Mouse (Mus musculus): ENCODE data around the gene Ttc21b. TPM values are rescaled to one million over a fixed set of nuclear protein-coding genes. Genes with fewer than 3 reads are reported as not detected.
A peak's percentile ranks its signal among the peaks of the same experiment; 100 is the strongest.
"Not testable (repeated sequence)": the region's sequence is repeated elsewhere in the genome, so short reads cannot be mapped to it uniquely, and the experiment has no call there.

Ttc21b gene
- total RNA-seq (2021), result 1 to 10 TPM; 4.1 to 4.2 TPM
- long read RNA-seq, experiment 1, partial matches to known transcripts, result 1 of 2 reads
- long read RNA-seq, experiment 1, other reads (novel, unspliced or antisense), result 1 of 2 reads
- long read RNA-seq, experiment 2, full-length matches to known transcripts, result 2 of 4 reads
- long read RNA-seq, experiment 2, partial matches to known transcripts, result 2 of 4 reads
- long read RNA-seq, experiment 2, other reads (novel, unspliced or antisense), result 0 of 4 reads

DNA sequence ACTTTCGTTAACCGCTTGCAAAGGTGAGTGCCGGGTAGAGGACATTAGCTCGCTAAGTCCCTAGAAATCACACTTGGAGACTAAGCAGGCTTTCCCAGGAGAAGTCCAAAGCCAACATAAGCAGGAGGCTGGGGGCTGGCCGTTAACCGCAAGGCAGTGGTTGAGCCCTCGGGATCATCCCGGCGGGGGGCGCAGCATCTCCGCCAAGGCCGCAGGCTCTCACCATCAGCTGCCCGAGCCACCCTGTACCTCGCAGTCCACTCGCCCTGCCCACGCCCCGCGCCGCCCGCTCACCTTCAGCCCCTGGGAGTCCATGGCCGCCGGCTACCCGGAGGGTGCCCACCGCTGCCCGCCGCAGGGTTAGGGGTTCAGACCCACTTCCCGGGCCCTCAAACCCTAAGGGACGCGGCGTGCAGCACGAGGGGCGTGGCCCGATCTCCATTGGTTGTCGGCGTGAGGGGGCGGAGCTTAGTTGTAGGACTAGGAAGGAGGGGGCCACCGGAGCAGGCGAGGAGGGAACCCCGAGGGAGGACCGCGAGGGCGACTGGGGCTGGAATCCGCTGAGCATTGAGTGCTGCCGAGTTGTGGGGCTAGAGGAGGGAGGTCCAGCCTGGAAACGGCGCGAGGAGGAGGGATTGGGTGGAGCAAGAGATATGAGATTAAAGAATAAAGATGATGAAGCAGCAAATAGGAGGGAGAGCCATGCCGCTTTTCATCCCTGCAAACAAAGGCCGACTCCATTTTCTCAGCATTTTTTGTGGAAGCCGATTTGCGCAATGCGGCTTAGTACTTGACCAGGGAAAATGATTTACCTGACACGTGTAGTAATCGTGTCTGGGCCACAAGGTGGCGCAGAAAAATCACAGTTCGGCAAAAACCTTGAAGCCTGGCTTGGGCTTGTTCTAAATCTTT, at the start of gene Ttc21b:
Ttc21b (minus strand) TSS at position 398 of the 912 bp plus-strand sequence.
- intact Hi-C loops (cut with DNase I), result loop anchor here (2.0 to 5.0 kb wide), 2 partner anchors 154 to 546 kb away; no protein-coding TSS in a partner anchor
- DNase-seq, result peak; percentile 94 to 95

DNA sequence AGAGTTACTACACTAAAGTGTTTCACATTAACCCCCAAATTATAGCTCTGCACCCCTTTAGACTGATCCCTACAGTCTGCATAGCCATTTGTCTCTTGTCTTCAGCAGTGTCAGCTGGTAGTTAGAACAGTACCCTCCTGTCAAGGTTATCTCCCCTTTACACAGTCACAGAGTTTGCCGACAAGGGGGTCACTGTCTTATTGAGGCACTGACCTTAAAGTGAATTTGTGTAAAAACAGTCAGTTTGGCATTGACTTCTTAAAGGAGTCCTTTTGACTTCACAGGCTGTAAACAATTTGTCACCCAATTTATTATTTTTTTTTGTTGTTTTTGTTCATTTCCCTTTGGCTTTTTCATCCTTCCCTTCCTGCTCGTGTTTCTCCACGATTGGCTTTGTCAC, 16.1 kb upstream of the Ttc21b start:
- DNase-seq, result no peak
- intact Hi-C loops (cut with DNase I), result no loop called here

DNA sequence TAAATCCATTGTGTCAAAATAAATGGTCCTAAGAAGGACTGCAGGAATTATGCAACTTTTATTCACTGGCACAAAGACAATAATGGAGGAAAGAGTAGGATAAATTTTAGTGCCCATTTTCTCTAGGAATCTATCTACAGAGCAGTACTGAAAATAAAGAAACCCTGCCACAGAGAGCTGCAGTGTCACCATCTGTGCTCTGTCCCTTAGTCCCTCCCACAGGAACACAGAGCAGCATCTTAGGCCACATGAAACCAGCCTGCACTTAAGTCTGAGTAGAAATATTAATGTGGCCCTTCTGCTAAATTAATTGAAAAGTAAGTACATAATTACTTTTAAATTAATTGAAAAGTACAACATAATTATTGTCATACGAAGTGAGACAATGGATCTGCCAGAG, 12.4 kb downstream of the Ttc21b start:
- DNase-seq, result no peak
- intact Hi-C loops (cut with DNase I), result no loop called here

DNA sequence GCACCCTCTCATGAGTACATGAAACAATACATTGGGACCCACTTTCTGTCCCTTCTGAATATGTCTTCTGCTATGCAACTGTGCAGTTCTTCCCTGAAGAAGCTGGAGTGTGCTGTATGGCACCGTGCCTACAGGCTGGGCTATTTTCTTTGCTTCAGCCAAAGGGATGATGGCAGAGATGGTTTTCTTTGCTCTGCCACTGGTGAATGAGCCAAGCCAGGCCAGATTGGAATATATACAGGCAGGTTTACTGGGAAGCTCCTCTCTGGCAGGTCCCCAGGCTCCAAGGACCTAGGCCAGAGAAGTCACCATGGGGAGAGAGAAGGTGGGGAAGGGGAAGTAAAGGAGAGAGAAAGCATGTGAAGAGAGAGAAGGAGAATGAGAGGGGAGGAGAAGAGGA, 16.1 kb downstream of the Ttc21b start:
- intact Hi-C loops (cut with DNase I), result no loop called here
- DNase-seq, result no peak

DNA sequence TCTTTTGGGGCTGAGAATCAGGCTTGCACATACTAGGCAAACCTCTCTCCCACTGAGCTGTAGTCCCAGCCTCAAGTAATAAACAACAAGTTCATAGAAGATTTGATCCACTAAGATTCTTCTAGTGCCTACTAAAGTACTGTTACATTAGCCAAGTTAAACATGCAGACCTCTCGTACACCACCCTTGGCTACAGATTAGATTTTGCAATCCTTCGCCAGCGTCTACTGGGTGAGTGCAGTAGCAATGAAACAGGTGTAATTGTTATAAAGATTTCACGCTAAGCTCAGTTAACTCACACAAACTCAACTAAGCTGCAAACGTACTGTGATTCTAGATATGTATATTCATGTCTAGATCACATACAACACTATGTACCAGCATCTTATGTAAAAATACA, 17.5 kb downstream of the Ttc21b start:
- DNase-seq, result no peak
- intact Hi-C loops (cut with DNase I), result no loop called here

DNA sequence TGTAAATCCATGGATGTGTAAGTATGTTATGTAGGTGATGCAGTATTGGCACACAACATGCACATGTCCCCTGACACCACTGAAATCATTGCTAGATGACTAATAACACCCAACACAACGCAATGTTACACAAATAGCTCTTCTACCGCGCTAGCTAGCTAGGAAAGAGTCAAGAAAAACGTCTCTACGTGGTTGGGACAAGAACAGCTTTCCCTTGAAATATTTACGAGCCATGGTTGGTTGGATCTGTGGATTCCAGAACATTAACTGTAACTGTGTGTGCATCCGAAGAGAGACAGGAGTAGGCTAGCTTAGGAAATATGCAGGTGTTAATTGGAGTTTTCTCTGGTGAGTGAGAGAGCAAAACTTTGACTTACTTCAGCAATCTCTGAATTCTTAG, 35.5 kb downstream of the Ttc21b start:
- DNase-seq, result no peak
- intact Hi-C loops (cut with DNase I), result no loop called here

DNA sequence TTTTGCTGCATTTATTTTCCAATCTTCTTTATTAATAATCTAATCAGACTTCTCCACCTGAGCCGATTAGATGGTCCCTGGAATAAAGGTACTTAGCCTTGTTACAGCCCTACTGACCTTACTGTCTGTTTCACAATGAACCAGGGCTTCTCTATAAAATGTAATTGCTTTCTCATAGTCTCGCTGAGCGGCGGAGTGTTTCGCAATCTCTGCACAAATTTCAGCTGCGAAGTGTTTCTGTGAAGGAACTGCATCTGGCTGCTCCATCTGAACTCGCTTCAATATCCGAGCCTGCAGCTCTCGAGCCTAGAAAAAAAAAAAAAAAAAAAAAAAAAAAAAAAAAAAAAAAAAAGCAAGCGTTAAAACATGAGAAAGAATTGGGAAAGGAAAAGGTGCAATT, 46.5 kb downstream of the Ttc21b start:
- intact Hi-C loops (cut with DNase I), result no loop called here
- DNase-seq, result no peak

DNA sequence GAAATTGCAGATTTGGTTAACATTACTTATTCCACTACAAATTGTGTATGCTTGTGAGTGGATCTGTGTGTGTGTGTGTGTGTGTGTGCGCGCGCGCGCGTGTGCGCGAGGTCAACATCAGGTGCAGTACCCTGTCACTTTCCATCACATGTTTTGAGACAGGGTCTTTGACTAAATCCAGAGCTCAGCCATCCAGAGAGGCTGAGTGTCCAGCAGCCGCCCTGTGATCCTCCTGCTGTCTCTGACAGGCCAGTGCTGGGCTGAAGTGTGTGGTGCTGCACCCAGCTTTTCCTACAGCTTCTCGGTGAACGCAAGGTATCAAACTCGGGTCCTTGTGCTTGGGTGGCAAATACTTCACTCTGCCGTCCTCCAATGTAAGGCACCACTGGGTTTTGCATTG, 47.1 kb downstream of the Ttc21b start:
- intact Hi-C loops (cut with DNase I), result no loop called here
- DNase-seq, result no peak

DNA sequence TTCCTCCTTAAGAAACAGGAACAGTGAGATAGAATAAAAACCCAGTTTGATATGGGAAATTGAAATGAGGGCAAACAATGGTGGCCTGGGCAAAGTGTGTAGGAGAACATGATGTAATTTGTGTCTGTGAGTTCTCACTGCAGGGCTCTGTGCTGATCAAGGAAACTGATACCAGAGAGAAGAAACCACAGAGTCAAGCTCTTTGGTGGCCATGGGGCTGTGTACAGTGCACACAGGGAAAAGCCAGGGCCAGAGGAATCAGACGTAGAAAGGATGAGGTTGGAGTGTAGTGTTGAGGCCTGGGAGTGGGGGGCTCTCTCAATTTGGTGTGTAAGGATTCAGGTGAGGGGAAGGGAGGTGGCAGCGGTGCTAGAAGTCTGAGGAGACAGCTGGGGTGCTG, 49.6 kb downstream of the Ttc21b start:
- DNase-seq, result no peak
- intact Hi-C loops (cut with DNase I), result no loop called here

DNA sequence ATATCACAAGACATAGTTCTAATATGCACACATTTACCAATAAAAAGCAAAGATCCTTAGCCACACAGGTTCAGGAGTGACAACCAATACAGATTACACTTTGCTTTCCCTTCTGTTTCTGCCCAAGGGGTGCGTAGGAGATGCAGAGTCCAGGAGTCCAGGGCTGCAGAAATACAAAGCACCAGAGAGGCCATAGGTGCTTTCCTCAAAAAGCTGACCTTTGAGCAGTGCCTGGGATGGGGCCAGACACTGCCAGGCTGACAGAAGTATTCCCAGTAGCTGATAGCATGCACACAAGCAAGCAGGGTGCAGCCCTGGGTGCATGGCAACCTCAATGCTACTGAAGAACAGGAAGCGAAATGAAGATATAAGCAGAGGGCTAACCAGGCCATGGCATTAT, 52.2 kb downstream of the Ttc21b start:
- no peak for DNase-seq
- intact Hi-C loops (cut with DNase I), result no loop called here

DNA sequence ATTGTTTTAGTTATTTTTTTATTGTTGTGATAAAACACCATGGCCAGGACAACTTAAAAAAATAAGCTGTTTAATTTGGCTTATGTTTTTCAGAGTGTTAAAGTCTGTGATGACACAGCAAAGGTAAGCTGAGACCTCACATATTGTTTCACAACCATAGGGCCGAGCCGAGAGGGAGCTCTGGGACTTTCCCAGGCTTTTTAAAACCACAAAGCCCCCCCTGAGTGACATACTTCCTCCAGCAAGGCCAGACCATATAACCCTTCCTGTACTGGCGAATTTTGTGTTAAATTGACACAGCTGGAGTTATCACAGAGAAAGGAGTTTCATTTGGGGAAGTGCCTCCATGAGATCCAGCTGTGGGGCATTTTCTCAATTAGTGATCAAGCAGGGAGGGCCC, 56.2 kb downstream of the Ttc21b start:
- intact Hi-C loops (cut with DNase I), result no loop called here
- no peak for DNase-seq

DNA sequence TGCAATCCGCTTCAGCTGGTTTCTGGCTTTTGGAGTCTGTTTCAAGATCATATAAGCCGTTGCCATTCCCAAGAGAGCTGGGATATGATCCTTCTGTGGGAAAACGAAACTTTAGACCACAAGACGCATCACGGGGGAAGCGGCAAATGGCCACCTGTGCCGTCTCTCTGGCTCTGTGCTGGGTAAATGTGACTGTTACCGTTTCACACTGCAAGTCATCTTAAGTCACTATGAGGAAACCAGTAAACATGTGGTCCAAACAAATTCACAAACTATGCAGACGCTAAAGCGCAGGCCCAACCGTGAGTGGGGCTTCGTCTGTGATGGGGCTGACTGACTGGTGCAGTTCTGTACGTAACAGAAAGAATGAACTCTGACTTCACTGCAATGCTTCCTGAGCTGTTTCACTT, 64.7 kb downstream of the Ttc21b start:
- intact Hi-C loops (cut with DNase I), result no loop called here
- DNase-seq, result no peak

DNA sequence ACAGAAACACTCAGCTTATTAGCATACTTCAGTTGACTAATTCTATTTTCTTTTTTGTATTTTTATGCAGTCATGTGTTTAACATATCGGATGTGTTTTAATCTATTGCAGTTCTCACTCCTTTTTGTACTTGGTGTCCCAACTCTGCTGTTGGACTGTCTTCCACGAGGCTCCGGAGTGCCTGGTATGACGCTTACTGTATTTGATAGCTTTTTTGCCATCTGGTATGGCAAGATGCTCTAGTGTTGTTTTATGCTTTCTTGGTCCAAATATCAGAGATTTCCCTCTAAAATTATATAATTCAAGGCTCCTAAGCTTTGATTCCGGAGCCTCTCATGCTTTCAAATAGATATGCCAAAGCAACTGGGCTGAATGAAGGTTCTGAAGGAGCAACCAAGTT, 66.3 kb downstream of the Ttc21b start:
- no peak for DNase-seq
- intact Hi-C loops (cut with DNase I), result no loop called here

DNA sequence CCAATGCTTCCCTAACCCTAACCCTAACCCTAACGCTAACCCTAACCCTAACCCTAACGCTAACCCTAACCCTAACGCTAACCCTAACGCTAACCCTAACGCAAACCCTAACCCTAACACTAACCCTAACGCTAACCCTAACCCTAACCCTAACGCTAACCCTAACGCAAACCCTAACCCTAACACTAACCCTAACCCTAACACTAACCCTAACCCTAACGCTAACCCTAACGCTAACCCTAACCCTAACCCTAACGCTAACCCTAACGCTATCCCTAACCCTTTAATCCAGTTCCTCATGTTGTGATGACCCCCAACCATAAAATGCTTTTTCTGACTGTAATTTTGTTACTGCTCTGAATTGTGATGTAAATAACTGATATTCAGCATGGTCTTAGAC, 67.2 kb downstream of the Ttc21b start:
- intact Hi-C loops (cut with DNase I), result not testable (repeated sequence)

DNA sequence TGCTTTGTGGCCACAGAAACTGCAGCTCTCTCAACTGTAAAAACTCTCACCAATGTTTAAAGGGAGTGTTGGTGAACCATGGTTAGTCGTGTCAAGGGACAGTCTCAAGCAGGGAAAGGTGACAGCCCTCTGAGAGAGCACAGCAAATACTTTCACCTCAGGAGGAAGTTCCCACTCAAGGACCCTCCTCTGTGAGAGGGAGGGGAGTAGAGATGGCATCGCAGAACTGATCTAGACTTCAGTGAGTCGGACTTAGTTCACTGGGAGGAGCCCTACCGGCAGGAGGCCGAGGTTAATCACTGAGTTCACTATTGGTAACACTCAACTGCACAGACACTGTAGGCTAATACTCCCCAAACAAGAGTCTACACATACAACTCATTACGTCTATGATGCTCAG, 68.9 kb downstream of the Ttc21b start:
- intact Hi-C loops (cut with DNase I), result no loop called here
- no peak for DNase-seq

More for the DNA sequence above, 67.2 kb downstream of the Ttc21b start:
- DNase-seq, result not testable (repeated sequence)

DNA sequence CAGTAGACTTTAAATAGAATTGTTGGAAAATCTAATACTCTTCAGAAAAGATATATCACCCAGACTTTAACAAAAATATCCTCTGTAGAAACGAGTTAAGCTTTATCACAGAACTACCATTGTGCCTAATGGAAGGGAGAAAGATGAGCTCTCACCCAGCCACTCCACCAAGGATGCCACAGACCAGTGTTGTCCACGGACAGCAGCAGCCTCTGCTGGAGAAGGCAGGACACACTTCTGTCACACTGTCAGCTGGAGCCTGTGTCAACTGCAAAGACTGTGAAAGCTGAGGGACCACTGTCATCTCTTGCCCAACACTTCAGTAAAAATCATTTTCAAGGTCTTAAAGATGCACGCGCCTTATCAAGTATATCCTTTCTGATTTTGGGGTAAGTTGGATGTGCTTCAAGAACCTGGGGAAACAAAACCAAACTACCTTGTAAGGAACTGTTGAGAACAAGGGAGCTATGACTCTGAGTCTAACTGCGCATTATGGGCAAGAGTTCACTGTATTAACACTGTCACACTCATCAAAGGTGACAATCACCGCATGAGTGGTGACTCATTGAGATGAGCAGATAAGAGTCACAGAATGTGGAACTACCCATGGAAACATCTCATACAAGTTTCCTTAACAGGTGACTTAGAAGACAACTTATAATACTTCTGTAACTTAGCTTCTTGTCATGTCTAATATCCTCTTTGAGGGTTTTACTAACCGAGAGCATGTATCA, 71.8 kb downstream of the Ttc21b start:
- intact Hi-C loops (cut with DNase I), result loop anchor here (5.0 kb wide), 1 partner anchor 392 kb away; no protein-coding TSS in a partner anchor
- peak; percentile 8 to 18 for DNase-seq

DNA sequence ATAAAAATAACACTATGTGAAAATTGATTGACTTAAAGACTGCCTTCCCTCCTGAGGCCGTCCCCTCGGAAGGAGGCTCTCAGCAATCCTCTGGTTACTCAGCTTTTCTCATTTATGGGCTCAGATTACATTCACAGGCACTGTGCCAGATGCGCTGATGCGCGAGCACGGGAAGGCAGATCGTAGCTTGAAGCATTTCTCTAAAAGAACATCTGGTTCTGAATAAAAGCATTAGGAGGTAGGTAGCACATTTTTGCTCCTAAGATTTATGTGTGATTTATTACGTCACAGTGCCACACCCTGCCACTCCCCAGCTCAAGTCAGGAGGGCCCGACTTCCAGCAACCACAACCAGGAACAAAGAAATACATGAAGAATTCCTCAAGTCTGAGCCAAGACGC, 76.1 kb downstream of the Ttc21b start:
- intact Hi-C loops (cut with DNase I), result loop anchor here (5.0 kb wide), 1 partner anchor 388 kb away; no protein-coding TSS in a partner anchor
- peak; percentile 54 to 57 for DNase-seq

DNA sequence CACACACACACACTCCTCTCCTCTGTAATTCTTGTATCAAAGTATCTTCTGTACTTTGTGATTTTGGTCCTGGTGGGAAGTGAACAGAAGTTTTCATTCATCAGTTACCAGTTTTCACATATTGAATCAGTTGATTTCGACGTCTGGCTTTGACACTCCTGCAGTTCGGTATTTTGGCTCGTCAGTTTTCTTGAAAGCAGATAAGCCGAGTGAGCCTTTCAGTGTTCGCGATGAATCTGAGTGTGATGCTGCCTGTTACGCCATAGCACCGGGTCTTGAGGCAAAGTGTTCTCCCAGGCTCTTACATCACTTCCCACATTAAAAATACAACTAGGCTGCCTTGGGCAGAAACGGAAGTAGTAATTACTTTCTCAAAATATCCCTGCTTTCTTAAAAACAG, 76.6 kb downstream of the Ttc21b start:
- DNase-seq, result peak in 1 of 2 experiments; percentile 6
- intact Hi-C loops (cut with DNase I), result loop anchor here (5.0 kb wide), 1 partner anchor 387 kb away; no protein-coding TSS in a partner anchor

DNA sequence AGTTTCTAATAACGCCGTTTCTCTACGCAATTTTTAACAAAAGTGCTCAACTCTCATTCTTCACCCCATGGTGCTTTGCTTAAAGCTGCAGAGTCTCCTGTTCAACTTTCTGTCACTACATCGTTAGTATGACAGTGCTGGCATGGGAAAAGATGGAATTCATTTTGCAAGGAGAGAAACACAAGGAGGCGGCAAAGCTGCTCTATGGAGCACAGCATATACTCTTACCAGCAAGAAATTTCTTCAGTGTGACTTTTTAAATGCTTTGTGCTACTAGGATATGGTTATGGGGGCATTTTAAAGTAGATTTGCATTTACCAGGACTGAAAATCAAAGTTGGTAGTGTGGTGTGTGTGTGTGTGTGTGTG, 77.6 kb downstream of the Ttc21b start:
- intact Hi-C loops (cut with DNase I), result no loop called here
- no peak for DNase-seq

DNA sequence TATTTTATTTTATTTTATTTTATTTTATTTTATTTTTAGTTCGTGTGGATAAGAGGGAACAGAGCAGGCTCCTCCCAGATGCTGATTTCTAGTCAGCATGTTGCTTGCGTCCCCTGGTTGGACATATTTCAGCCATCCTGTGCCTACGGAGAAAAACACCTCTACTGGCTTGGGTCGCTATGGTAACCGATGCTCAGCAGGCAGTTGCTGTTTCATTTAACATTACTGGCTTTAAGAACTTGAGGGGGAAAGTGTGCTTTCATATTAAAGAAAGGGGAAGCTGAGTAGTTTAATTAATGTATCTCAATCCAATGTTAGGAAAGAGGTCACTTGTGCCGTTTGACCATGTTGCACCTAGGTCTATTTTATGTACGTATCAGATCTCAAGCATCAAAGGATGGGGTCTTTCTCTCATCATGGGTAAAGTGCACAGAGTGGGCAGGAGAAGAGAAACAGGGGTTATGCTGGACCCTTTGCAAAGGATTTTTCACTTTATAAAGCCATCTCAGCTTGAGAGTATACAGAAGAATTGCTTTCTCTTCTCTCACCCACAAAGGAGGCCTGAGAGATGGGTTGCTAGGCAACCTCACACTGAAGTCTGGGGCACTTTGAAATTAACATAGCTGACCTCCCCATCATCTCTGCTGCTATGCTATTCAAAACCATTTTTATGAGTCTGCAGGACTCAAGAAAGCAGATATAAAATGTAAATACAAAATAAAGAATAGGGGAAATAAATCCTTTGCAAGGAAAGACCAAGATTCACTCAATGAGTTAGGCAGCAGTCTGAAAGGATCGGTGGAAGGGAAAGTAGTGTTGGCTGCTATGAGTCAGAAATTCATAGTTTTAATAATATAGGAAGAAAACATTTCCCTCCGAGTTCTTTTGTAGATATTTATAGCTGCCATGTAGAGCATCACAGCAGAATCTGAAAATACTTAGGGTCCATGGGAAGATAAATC, 78.2 kb downstream of the Ttc21b start:
- no peak for DNase-seq
- intact Hi-C loops (cut with DNase I), result no loop called here
